Mouse (Mus musculus) frontal cortex, postnatal 10 days (tissue): ENCODE measurements around the gene Adar.

ENCODE experiments used
- DNase-seq, 2 experiments: peaks; one replicate each; pipeline ENCODE4 v3.0.0; 2022; ENCODE audit warnings: low spot score in 2 of 2, mixed read lengths in 1 of 2

Adar gene

GRCm38 (mm10) chr3:89714359-89715206 is at the start of gene Adar:
Gene Adar (plus strand): TSS chr3:89715022.
- DNase-seq, result peak; percentile 87 to 90

- no peak for DNase-seq
Measured at GRCm38 (mm10) chr3:89667131-89667530, 47.7 kb upstream of the Adar start.

- no peak for DNase-seq
Measured at GRCm38 (mm10) chr3:89671334-89671733, 43.5 kb upstream of the Adar start.

- DNase-seq, result no peak
Measured at GRCm38 (mm10) chr3:89672573-89673317, 42.1 kb upstream of the Adar start.

- no peak for DNase-seq
Measured at GRCm38 (mm10) chr3:89677617-89678016, 37.2 kb upstream of the Adar start.

- no peak for DNase-seq
Measured at GRCm38 (mm10) chr3:89686031-89686430, 28.8 kb upstream of the Adar start.

GRCm38 (mm10) chr3:89688694-89689581 is 25.9 kb upstream of the Adar start:
- DNase-seq, result peak; percentile 78 to 89

GRCm38 (mm10) chr3:89691776-89692175 is 23.0 kb upstream of the Adar start:
- no peak for DNase-seq

- DNase-seq, result peak in 1 of 2 experiments; percentile 22
Measured at GRCm38 (mm10) chr3:89696152-89696821, 18.5 kb upstream of the Adar start.

- no peak for DNase-seq
Measured at GRCm38 (mm10) chr3:89698958-89699357, 15.9 kb upstream of the Adar start.

GRCm38 (mm10) chr3:89700461-89700860 is 14.4 kb upstream of the Adar start:
- DNase-seq, result no peak

GRCm38 (mm10) chr3:89703596-89703995 is 11.2 kb upstream of the Adar start:
- DNase-seq, result no peak

- DNase-seq, result no peak
Measured at GRCm38 (mm10) chr3:89704064-89704463, 10.8 kb upstream of the Adar start.

GRCm38 (mm10) chr3:89715207-89715966 is 565 bp downstream of the Adar start:
- DNase-seq, result peak in 1 of 2 experiments; percentile 46

GRCm38 (mm10) chr3:89715967-89716256 is 1.1 kb downstream of the Adar start:
- no peak for DNase-seq

- DNase-seq, result no peak
Measured at GRCm38 (mm10) chr3:89722032-89722431, 7.2 kb downstream of the Adar start.

GRCm38 (mm10) chr3:89723400-89724084 is 8.7 kb downstream of the Adar start:
- DNase-seq, result no peak

GRCm38 (mm10) chr3:89727028-89727427 is 12.2 kb downstream of the Adar start:
- DNase-seq, result peak in 1 of 2 experiments; percentile 28

GRCm38 (mm10) chr3:89728848-89729247 is 14.0 kb downstream of the Adar start:
- DNase-seq, result no peak
